8 mouse cellular contexts compared by ENCODE assay signal in the genomic region with DNA sequence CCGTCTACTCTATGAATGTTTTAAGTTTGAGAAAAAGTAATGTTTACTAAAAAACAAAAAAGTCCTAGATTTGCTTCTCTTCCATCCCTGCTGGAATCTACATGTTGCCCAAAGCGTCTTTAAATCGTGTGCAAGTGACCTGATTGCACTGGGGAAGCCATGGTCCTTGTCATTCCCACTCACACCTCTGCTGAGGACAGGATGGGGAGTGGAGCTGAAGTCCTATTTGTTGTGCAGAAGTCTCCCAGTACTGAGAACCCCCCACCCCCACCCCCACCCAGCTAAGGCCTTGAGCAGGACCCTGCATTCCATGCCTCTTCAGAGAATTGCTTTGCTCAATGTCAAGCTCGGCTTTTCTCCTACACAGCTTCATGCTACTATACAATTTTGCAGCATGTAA. TPM values are rescaled to one million over a fixed set of nuclear protein-coding genes. Genes with fewer than 3 reads are reported as not detected.
DNase-seq lines count a peak whose midpoint lies in the region; ATAC-seq and TF ChIP-seq lines count a peak whose summit lies in the region.

No protein-coding gene starts in this region.

- H3ac ChIP-seq in myocyte (ENCODE audit: control insufficient read depth, insufficient read length), result peak overlapping the region; percentile 41

- H3K27ac ChIP-seq in heart, adult 2 months, result peak overlapping the region; percentile 96
- peak overlapping the region; percentile 80; the same call in 1 of the 2 replicates for H3K27ac ChIP-seq in left cerebral cortex, adult 2 months
- H3K27ac ChIP-seq in heart, embryonic 16.5 days (ENCODE audit: low read length), result peak overlapping the region; percentile 98

- H3K27me3 ChIP-seq in heart, adult 2 months (ENCODE audit: control insufficient read depth, insufficient read depth, low read length), result no peaks in the 10 kb centered on the region
- no peaks in the 10 kb centered on the region for H3K27me3 ChIP-seq in heart, embryonic 16.5 days (ENCODE audit: control insufficient read depth, insufficient read depth, low read length)
- no peaks in the 10 kb centered on the region for H3K27me3 ChIP-seq in myocyte (ENCODE audit: control insufficient read depth, insufficient read depth, insufficient read length)

- no peaks in the 10 kb centered on the region for H3K79me2 ChIP-seq in heart, adult 2 months (replicated peaks; ENCODE audit: control insufficient read depth, insufficient read depth, low read length)
- H3K79me2 ChIP-seq in myocyte (ENCODE audit: control insufficient read depth, insufficient read depth), result peaks cover 26% of the 10 kb centered on the region

- 61% methylated on average over 4 of the region's 4 CpGs for WGBS in heart, adult 2 months
- 39% methylated on average over 4 of the region's 4 CpGs for WGBS in heart, embryonic 16.5 days

- TF ChIP-seq CTCF in heart, adult 2 months (IDR thresholded peaks at IDR 0.05), result no peak
- no peak for TF ChIP-seq CTCF in left cerebral cortex, adult 2 months (IDR thresholded peaks at IDR 0.05)

- peaks cover 20% of the 10 kb centered on the region for H3K36me3 ChIP-seq in heart, adult 2 months (ENCODE audit: control insufficient read depth, insufficient read depth, low read length)
- peaks cover 5% of the 10 kb centered on the region; the same call in 1 of the 2 replicates for H3K36me3 ChIP-seq in heart, embryonic 16.5 days (ENCODE audit: control insufficient read depth, insufficient read depth)
- peaks cover 20% of the 10 kb centered on the region for H3K36me3 ChIP-seq in myocyte (ENCODE audit: control insufficient read depth, insufficient read depth)

- H3K9me3 ChIP-seq in heart, embryonic 16.5 days (replicated peaks; ENCODE audit: control insufficient read depth, low read length), result no peaks in the 10 kb centered on the region

- peaks cover 7% of the 10 kb centered on the region for H3K4me1 ChIP-seq in heart, adult 2 months (ENCODE audit: control insufficient read depth, insufficient read depth, low read length)
- peaks cover 40% of the 10 kb centered on the region for H3K4me1 ChIP-seq in heart, embryonic 16.5 days (ENCODE audit: control insufficient read depth, insufficient read depth, low read length)

- DNase-seq in heart, adult 2 months, result no peak
- DNase-seq in heart, adult 8-10 months (ENCODE audit: low spot score), result no peak
- no peak for DNase-seq in left cerebral cortex, adult 2 months (ENCODE audit: extremely low spot score in 1 of 2, low spot score in 2 of 2)
- DNase-seq in left cerebral cortex, postnatal 36 days (ENCODE audit: low spot score in 2 of 2), result no peak
- DNase-seq in left cerebral cortex, postnatal 4 days, result no peak
- DNase-seq in gastrocnemius, postnatal 10 days, result no peak

- TF ChIP-seq POLR2A in heart, adult 2 months (IDR thresholded peaks at IDR 0.05; ENCODE audit: insufficient read depth, low read depth, low read length), result no peak
- no peak for TF ChIP-seq POLR2A in myocyte (IDR thresholded peaks at IDR 0.05; ENCODE audit: insufficient read length, low read depth)

- TF ChIP-seq EP300 in heart, adult 2 months (IDR thresholded peaks at IDR 0.05; ENCODE audit: insufficient read depth, low read depth, low read length), result no peak

- peak overlapping the region; percentile 53; the same call in 1 of the 2 replicates for H3K9ac ChIP-seq in heart, adult 2 months (ENCODE audit: low read depth, low read length)
- H3K9ac ChIP-seq in heart, embryonic 16.5 days (ENCODE audit: low read length), result peak overlapping the region; percentile 81

- ATAC-seq in heart, embryonic 16.5 days (replicated peaks; ENCODE audit: extremely low read depth, insufficient read depth, low FRiP score), result 0 out of 2 replicates have a peak, but pooled peaks have one; percentile 4

- peak overlapping the region; percentile 71 for H3K4me3 ChIP-seq in heart, adult 2 months
- H3K4me3 ChIP-seq in left cerebral cortex, adult 2 months, result peak overlapping the region; percentile 43
- H3K4me3 ChIP-seq in heart, embryonic 16.5 days (ENCODE audit: low read length), result peak overlapping the region; percentile 71
- peak overlapping the region; percentile 47 for H3K4me3 ChIP-seq in myocyte

- H3K4me2 ChIP-seq in heart, embryonic 16.5 days (ENCODE audit: low read depth, low read length), result peak overlapping the region; percentile 69
- peak overlapping the region; percentile 69 for H3K4me2 ChIP-seq in myocyte (ENCODE audit: low read depth)

- intact Hi-C loops in heart, adult 2 months (cut with DNase I), result loop anchor here (5.0 kb wide), 1 partner anchor 37 kb away; no protein-coding TSS in a partner anchor
- intact Hi-C loops in left cerebral cortex, adult 2 months (cut with DNase I), result no loop called here
- intact Hi-C loops in left cerebral cortex, postnatal 36 days (cut with DNase I), result no loop called here
- intact Hi-C loops in left cerebral cortex, postnatal 4 days (cut with DNase I), result no loop called here

TF ChIP-seq in myocyte, 11 proteins besides CTCF, POLR2A, EP300 and RAD21:
- no peak for TF ChIP-seq TCF12 (IDR thresholded peaks at IDR 0.05; ENCODE audit: insufficient read depth, poor library complexity, severe bottlenecking)
- no peak for TF ChIP-seq CEBPB (IDR thresholded peaks at IDR 0.05; ENCODE audit: insufficient read depth, poor library complexity, severe bottlenecking)
- TF ChIP-seq POLR2AphosphoS2 (IDR thresholded peaks at IDR 0.05; ENCODE audit: insufficient read length, low read depth), result no peak
- no peak for TF ChIP-seq MAX (IDR thresholded peaks at IDR 0.05; ENCODE audit: low read depth)
- TF ChIP-seq USF1 (IDR thresholded peaks at IDR 0.05; ENCODE audit: low read depth), result no peak

RNA-seq across cellular contexts. Expression of a gene that starts 1.2 kb away (rescaled TPM):
- total RNA-seq in heart, adult 2 months (2021), result 100 to 1,000 TPM; 182 to 189 TPM
- 35.6 and 50.8 TPM in 2 replicates for polyA plus RNA-seq in heart, adult 2 months (2012; rRNA removed)
- 100 to 1,000 TPM; 169 to 239 (median 208) TPM for total RNA-seq in heart, adult 8-10 months (2022)
- 10 to 100 TPM; 18.5 to 28.2 TPM for total RNA-seq in left cerebral cortex, adult 2 months (2021)
- total RNA-seq in left cerebral cortex, postnatal 36 days (2021), result 10 to 100 TPM; 21.5 to 24.2 TPM
- polyA plus RNA-seq in heart, embryonic 16.5 days (2015; fragmentation: Nextera tagmentation; extraction: Ambion mirVana), result 139 and 153 TPM in 2 replicates
- polyA plus RNA-seq in myocyte (2012; fragmentation: generic; extraction: Trizol), result 43.2 TPM
- total RNA-seq in left cerebral cortex, postnatal 4 days (2021), result 10 to 100 TPM; 16.8 to 18.3 TPM
- total RNA-seq in gastrocnemius, postnatal 10 days (2021), result 10 to 100 TPM; 65.1 to 71.3 TPM
